Mouse (Mus musculus) ES-E14 (cell line): Measurements from ENCODE around the gene Hoxa6. TPM values are rescaled to one million over a fixed set of nuclear protein-coding genes. Genes with fewer than 3 reads are reported as not detected.
A peak's percentile ranks its signal among the peaks of the same experiment; 100 is the strongest.

ENCODE experiments used
- DNase-seq: peaks from one replicate; pipeline ENCODE4 v3.0.0-alpha.2; 2013; ENCODE audit warnings: low read depth, low spot score
- H3K27ac ChIP-seq: 2 replicates; pipeline ENCODE4 v1.5.1; 2012; ENCODE audit warnings: low read depth, mild to moderate bottlenecking, low read length, moderate library complexity, mixed read lengths; ENCODE audit not compliant: poor library complexity, insufficient read depth, severe bottlenecking
- H3K36me3 ChIP-seq: 2 replicates; pipeline ENCODE4 v1.6.1; 2012; ENCODE audit warnings: mild to moderate bottlenecking, low read length, moderate library complexity, mixed read lengths; ENCODE audit not compliant: control insufficient read depth, poor library complexity, insufficient read depth, severe bottlenecking
- H3K4me1 ChIP-seq, 2 experiments: fragments of 150-350 bp in 1 of 2; sonication (generic) in 1 of 2; 2 replicates each; pipeline ENCODE4 v1.6.1; 2012; ENCODE audit warnings: low read length in 2 of 2, mild to moderate bottlenecking in 1 of 2, mixed read lengths in 1 of 2; ENCODE audit not compliant: control insufficient read depth in 2 of 2, insufficient read depth in 2 of 2, poor library complexity in 1 of 2
- H3K4me3 ChIP-seq, 2 experiments: fragments of 150-350 bp in 1 of 2; sonication (generic) in 1 of 2; 2 replicates each; pipeline ENCODE4 v1.5.1; 2012; ENCODE audit warnings: low read length in 2 of 2, low read depth in 1 of 2, mild to moderate bottlenecking in 1 of 2, mixed read lengths in 1 of 2; ENCODE audit not compliant: insufficient read depth in 1 of 2, poor library complexity in 1 of 2, severe bottlenecking in 1 of 2
- H3K9ac ChIP-seq: 2 replicates; pipeline ENCODE4 v1.6.1; 2012; ENCODE audit warnings: low read depth, mild to moderate bottlenecking, low read length, mixed read lengths; ENCODE audit not compliant: poor library complexity, insufficient read depth, severe bottlenecking
- H3K9me3 ChIP-seq: fragments of 150-350 bp; sonication (generic); 2 replicates; pipeline ENCODE4 v1.6.1; 2012; ENCODE audit warnings: low read depth, mild to moderate bottlenecking, low read length; ENCODE audit not compliant: control insufficient read depth, insufficient read depth
- CHD2 ChIP-seq: IDR thresholded peaks from 2 replicates; pipeline ENCODE4 v1.6.1; 2014; ENCODE audit warnings: mild to moderate bottlenecking, low read depth, low read length, inconsistent platforms
- HCFC1 ChIP-seq: IDR thresholded peaks from 2 replicates; pipeline ENCODE4 v1.6.1; 2012; ENCODE audit warnings: low read length, inconsistent platforms, borderline replicate concordance; ENCODE audit not compliant: insufficient read depth
- MAFK ChIP-seq: IDR thresholded peaks from 2 replicates; pipeline ENCODE4 v1.6.1; 2014; ENCODE audit warnings: mild to moderate bottlenecking, low read depth, low read length, inconsistent platforms; ENCODE audit not compliant: insufficient read depth
- ZC3H11A ChIP-seq: IDR thresholded peaks from 2 replicates; pipeline ENCODE4 v1.6.1; 2012; ENCODE audit warnings: low read depth, mild to moderate bottlenecking, inconsistent platforms, low read length, borderline replicate concordance
- ZNF384 ChIP-seq: IDR thresholded peaks from 2 replicates; pipeline ENCODE4 v1.6.1; 2012; ENCODE audit warnings: low read depth, low read length, inconsistent platforms
- in situ Hi-C, 2 experiments: fragments of 600-800 bp; cut with MboI; formaldehyde crosslinking; loops; one replicate each; pipeline ENCODE4 v1.15.1; 2025; ENCODE audit warnings: low sequenced_read_pairs in 2 of 2, inconsistent platforms in 1 of 2; ENCODE audit not compliant: unreplicated experiment in 2 of 2
- total RNA-seq: library from RNA; depleted of rRNA; stranded (reverse); fragments of 300-350 nt; gene quantifications from 2 replicates; pipeline ENCODE4 v1.2.3, GENCODE M21; 2012

Hoxa6 gene
- total RNA-seq, 1 experiment, result not detected

GRCm38 (mm10) chr6:52235866-52236265, 27.3 kb upstream of the Hoxa6 start:
- in situ Hi-C loops, result no loop called here
- no peak overlapping the region for H3K4me3 ChIP-seq

GRCm38 (mm10) chr6:52235267-52235666, 26.7 kb upstream of the Hoxa6 start:
- no peak overlapping the region for H3K9ac ChIP-seq
- H3K4me1 ChIP-seq, result peaks cover 0 to 4% of the 10 kb centered on the region in 2 experiments; a peak in 1 of 4 replicates
- no peaks in the 10 kb centered on the region for H3K9me3 ChIP-seq
- H3K36me3 ChIP-seq, result no peaks in the 10 kb centered on the region
- TF ChIP-seq CHD2 (no peak), ZNF384 (no peak), ZC3H11A (no peak), MAFK (no peak)
- no peak for DNase-seq
- H3K27ac ChIP-seq, result no peak overlapping the region
- in situ Hi-C loops, result no loop called here
- no peak overlapping the region for H3K4me3 ChIP-seq

More at GRCm38 (mm10) chr6:52235866-52236265, 27.3 kb upstream of the Hoxa6 start:
- no peak for DNase-seq
- Histone ChIP-seq H3K27ac (no peak overlapping the region), H3K36me3 (no peaks in the 10 kb centered on the region), H3K4me1 (peaks cover 0 to 4% of the 10 kb centered on the region in 2 experiments; a peak in 1 of 4 replicates), H3K9ac (no peak overlapping the region), H3K9me3 (no peaks in the 10 kb centered on the region)
- TF ChIP-seq MAFK, result no peak
- TF ChIP-seq CHD2, result no peak
- TF ChIP-seq ZC3H11A, result no peak
- TF ChIP-seq HCFC1, result no peak
- TF ChIP-seq ZNF384, result no peak

DNA sequence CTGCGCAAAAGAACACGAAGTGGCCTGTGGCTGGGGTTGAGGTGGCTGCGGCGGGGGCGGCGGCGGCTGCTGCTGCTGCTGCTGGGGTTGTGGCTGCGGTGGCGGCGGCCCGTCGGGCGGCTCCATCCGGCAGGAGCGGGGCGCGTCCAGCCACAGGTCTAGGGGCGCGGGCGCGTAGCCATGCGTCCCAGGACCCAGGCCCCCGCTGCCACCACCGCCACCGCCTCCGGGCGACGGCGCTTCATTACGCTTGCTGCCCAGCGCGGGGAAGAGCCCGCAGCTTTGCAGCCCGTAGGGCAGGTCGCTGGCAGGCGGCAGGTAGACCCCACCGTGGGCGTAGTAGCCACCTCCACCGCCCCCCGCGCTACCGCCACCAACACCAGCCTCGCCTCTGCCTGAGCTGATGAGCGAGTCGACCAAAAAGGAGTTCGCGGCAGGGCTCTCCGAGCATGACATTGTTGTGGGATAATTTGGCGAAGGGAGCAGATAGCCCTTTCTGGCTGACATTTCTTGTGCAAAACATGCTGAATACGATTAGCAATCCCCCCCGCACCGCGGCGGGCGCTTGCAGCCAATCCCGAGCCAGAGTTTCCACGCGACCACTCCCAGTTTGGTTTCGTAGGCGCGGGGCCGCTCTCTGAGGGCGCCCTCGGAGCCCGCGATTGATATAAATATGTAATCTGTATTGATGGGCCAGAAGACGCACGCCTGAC, 26.1 kb upstream of the Hoxa6 start:
- H3K9ac ChIP-seq, result no peak overlapping the region
- no peaks in the 10 kb centered on the region for H3K9me3 ChIP-seq
- DNase-seq, result no peak
- peaks cover 0 to 3% of the 10 kb centered on the region in 2 experiments; a peak in 1 of 4 replicates for H3K4me1 ChIP-seq
- no peaks in the 10 kb centered on the region for H3K36me3 ChIP-seq
- no peak overlapping the region for H3K27ac ChIP-seq
- in situ Hi-C loops, result no loop called here
- TF ChIP-seq ZC3H11A (no peak), CHD2 (no peak), ZNF384 (no peak), HCFC1 (no peak), MAFK (no peak)
- peak overlapping the region; percentile 6 to 28; a peak in 3 of 4 replicates for H3K4me3 ChIP-seq

DNA sequence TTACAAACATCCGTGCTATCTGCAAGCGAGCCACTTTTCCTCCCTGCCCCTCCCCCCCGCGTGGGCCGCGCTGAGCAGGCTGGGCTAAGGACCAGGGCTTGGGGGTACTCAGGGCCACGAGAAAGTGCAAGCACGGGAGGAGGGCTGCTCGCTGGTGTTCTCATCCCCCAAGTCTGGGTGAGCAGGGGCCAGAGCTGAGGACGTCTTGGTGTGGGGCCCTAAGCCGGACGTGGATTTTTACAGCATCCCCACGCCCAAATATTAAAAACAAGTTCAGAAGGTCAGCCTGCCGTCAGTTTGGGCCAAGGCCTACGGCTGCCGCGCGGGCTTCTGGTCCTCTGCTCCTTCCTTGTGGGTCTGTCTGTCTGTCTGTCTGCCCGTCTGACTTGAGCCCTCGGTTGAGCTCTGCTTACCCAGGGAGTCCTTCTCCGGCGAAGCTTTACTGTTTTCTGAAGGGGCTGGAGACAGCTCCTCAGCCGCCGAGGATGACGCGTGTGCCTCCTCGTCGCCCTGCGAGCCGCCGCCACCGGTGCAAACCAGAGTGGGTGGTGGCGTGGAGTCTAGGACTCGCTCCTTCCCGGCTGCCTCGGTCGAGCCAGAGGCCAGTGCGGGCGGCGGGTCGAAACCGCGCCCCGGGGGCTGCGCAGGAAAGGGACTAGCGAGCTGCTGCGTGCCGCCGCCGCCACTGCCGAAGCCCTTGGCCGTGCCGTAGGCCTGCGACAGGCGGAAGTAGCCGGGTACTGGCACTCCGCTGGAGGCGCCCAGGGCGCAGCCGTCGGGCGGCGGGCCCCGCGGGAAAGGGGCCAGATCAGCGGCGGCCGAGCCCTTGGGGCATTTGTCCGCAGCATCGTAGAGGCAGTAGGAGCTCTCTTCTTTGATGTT, 25.3 kb upstream of the Hoxa6 start:
- Histone ChIP-seq H3K4me3 (peak overlapping the region; percentile 6 to 28; a peak in 2 of 4 replicates), H3K36me3 (no peaks in the 10 kb centered on the region), H3K9me3 (no peaks in the 10 kb centered on the region), H3K9ac (no peak overlapping the region), H3K27ac (no peak overlapping the region), H3K4me1 (peaks cover 0 to 5% of the 10 kb centered on the region in 2 experiments; a peak in 1 of 4 replicates)
- TF ChIP-seq MAFK (no peak), HCFC1 (no peak), CHD2 (no peak), ZC3H11A (no peak), ZNF384 (no peak)
- in situ Hi-C loops, result no loop called here
- DNase-seq, result no peak
